Mouse (Mus musculus) liver, embryonic 12.5 days (tissue): Measurements from ENCODE around the gene Stom. TPM values are rescaled to one million over a fixed set of nuclear protein-coding genes. Genes with fewer than 3 reads are reported as not detected.
A peak's percentile ranks its signal among the peaks of the same experiment; 100 is the strongest.

Source experiments
- ATAC-seq: fragments of 200-750 bp; cut with Nextera tagmentation; 2 replicates; pipeline ENCODE4 v1.8.0; 2017; ENCODE audit warnings: moderate number of reproducible peaks, mild to moderate bottlenecking, moderate library complexity
- H3K27ac ChIP-seq: fragments of 300-500 bp; sonication (generic); 2 replicates; pipeline ENCODE4 v1.5.1; 2016; ENCODE audit warnings: mild to moderate bottlenecking
- H3K27me3 ChIP-seq: fragments of 300-500 bp; sonication (generic); replicated peaks from 2 replicates; pipeline ENCODE4 v1.6.1; 2016; ENCODE audit warnings: mild to moderate bottlenecking, moderate library complexity
- H3K36me3 ChIP-seq: fragments of 300-500 bp; sonication (generic); 2 replicates; pipeline ENCODE4 v1.6.1; 2016; ENCODE audit warnings: mild to moderate bottlenecking, moderate library complexity
- H3K4me1 ChIP-seq: fragments of 300-500 bp; sonication (generic); 2 replicates; pipeline ENCODE4 v1.6.1; 2016
- H3K4me2 ChIP-seq: fragments of 300-500 bp; sonication (generic); 2 replicates; pipeline ENCODE4 v1.6.1; 2016; ENCODE audit warnings: mild to moderate bottlenecking, moderate library complexity
- H3K4me3 ChIP-seq: fragments of 300-500 bp; sonication (generic); 2 replicates; pipeline ENCODE4 v1.5.1; 2016; ENCODE audit warnings: mild to moderate bottlenecking, moderate library complexity
- H3K9ac ChIP-seq: fragments of 300-500 bp; sonication (generic); 2 replicates; pipeline ENCODE4 v1.6.1; 2016; ENCODE audit warnings: mild to moderate bottlenecking, moderate library complexity
- H3K9me3 ChIP-seq: fragments of 300-500 bp; sonication (generic); replicated peaks from 2 replicates; pipeline ENCODE4 v1.6.1; 2016; ENCODE audit warnings: mild to moderate bottlenecking, moderate library complexity
- WGBS: fragments of 180-500 bp; shearing (Covaris S2); methylation state at CpG from one replicate; pipeline ENCODE4 v1.1.7; 2016; ENCODE audit not compliant: insufficient replicate concordance; 5-methylcytosine and 5-hydroxymethylcytosine counted together
- polyA plus RNA-seq: library from polyadenylated mRNA; unstranded; fragments of >200 nt; fragmentation: Nextera tagmentation; extraction: Ambion mirVana; gene quantifications from 2 replicates; pipeline ENCODE4 v1.2.1, GENCODE M21; 2016

Stom gene
- polyA plus RNA-seq, 1 experiment from 2014 or later: 134 TPM

GRCm38 (mm10) chr2:35337419-35337818, 643 bp upstream of the Stom start:
- H3K4me3 ChIP-seq: peak overlapping the region; percentile 90
- H3K4me2 ChIP-seq: peak overlapping the region; percentile 81
- H3K9ac ChIP-seq: peak overlapping the region; percentile 70
- 63% methylated on average over 10 of the region's 10 CpGs for WGBS
- peak overlapping the region; percentile 100 for H3K27ac ChIP-seq
- no peak for ATAC-seq
- peaks cover 42% of the 10 kb centered on the region for H3K4me1 ChIP-seq
- H3K36me3 ChIP-seq: peaks cover 19% of the 10 kb centered on the region
- H3K27me3 ChIP-seq: no peaks in the 10 kb centered on the region; the same call in 1 of the 2 replicates
- H3K9me3 ChIP-seq: no peaks in the 10 kb centered on the region

- Histone ChIP-seq H3K4me3 (peak overlapping the region; percentile 90), H3K4me1 (peaks cover 60% of the 10 kb centered on the region), H3K27ac (peak overlapping the region; percentile 100), H3K9ac (peak overlapping the region; percentile 97), H3K36me3 (peaks cover 31% of the 10 kb centered on the region), H3K27me3 (no peaks in the 10 kb centered on the region), H3K4me2 (peak overlapping the region; percentile 81), H3K9me3 (no peaks in the 10 kb centered on the region)
- WGBS: 16% methylated on average over 7 of the region's 7 CpGs
- no peak for ATAC-seq
Measured at GRCm38 (mm10) chr2:35335620-35336019, 1.2 kb downstream of the Stom start.

GRCm38 (mm10) chr2:35333670-35334069, 3.1 kb downstream of the Stom start:
- Histone ChIP-seq H3K36me3 (peaks cover 48% of the 10 kb centered on the region), H3K27me3 (no peaks in the 10 kb centered on the region), H3K4me2 (peak overlapping the region; percentile 81), H3K9ac (peak overlapping the region; percentile 97), H3K9me3 (no peaks in the 10 kb centered on the region), H3K4me1 (peaks cover 77% of the 10 kb centered on the region), H3K27ac (peak overlapping the region; percentile 100), H3K4me3 (peak overlapping the region; percentile 90)
- no peak for ATAC-seq

- Histone ChIP-seq H3K9ac (no peak overlapping the region), H3K36me3 (peaks cover 61% of the 10 kb centered on the region), H3K4me3 (no peak overlapping the region), H3K4me2 (peak overlapping the region; percentile 81), H3K27me3 (no peaks in the 10 kb centered on the region), H3K27ac (peak overlapping the region; percentile 71), H3K9me3 (no peaks in the 10 kb centered on the region), H3K4me1 (peaks cover 88% of the 10 kb centered on the region)
- ATAC-seq: no peak
- 71% methylated on average over 2 of the region's 2 CpGs for WGBS
Measured at GRCm38 (mm10) chr2:35331205-35331604, 5.6 kb downstream of the Stom start.

GRCm38 (mm10) chr2:35329061-35329460, 7.7 kb downstream of the Stom start:
- peak overlapping the region; percentile 74 for H3K9ac ChIP-seq
- H3K36me3 ChIP-seq: peaks cover 75% of the 10 kb centered on the region
- no peak for ATAC-seq
- H3K4me1 ChIP-seq: peaks cover 99% of the 10 kb centered on the region
- 43% methylated on average over 2 of the region's 2 CpGs for WGBS
- H3K27me3 ChIP-seq: no peaks in the 10 kb centered on the region
- no peaks in the 10 kb centered on the region for H3K9me3 ChIP-seq
- no peak overlapping the region for H3K4me3 ChIP-seq
- peak overlapping the region; percentile 73 for H3K4me2 ChIP-seq
- H3K27ac ChIP-seq: peak overlapping the region; percentile 98

- Histone ChIP-seq H3K4me3 (peak overlapping the region; percentile 41), H3K4me2 (peak overlapping the region; percentile 73), H3K27me3 (no peaks in the 10 kb centered on the region), H3K4me1 (peaks cover 99% of the 10 kb centered on the region), H3K9me3 (no peaks in the 10 kb centered on the region), H3K36me3 (peaks cover 81% of the 10 kb centered on the region), H3K27ac (peak overlapping the region; percentile 98), H3K9ac (peak overlapping the region; percentile 74)
- no peak for ATAC-seq
- 34% methylated on average over 11 of the region's 11 CpGs for WGBS
Measured at GRCm38 (mm10) chr2:35328064-35328792, 8.5 kb downstream of the Stom start.

GRCm38 (mm10) chr2:35327583-35327982, 9.2 kb downstream of the Stom start:
- no peaks in the 10 kb centered on the region for H3K9me3 ChIP-seq
- H3K27ac ChIP-seq: peak overlapping the region; percentile 98
- ATAC-seq: peak; percentile 82
- H3K4me2 ChIP-seq: peak overlapping the region; percentile 73
- H3K4me3 ChIP-seq: peak overlapping the region; percentile 41
- H3K4me1 ChIP-seq: peaks cover 99% of the 10 kb centered on the region
- whole genome bisulfite sequencing: 18% methylated on average over 10 of the region's 10 CpGs
- H3K9ac ChIP-seq: peak overlapping the region; percentile 74
- peaks cover 81% of the 10 kb centered on the region for H3K36me3 ChIP-seq
- no peaks in the 10 kb centered on the region for H3K27me3 ChIP-seq

- peaks cover 99% of the 10 kb centered on the region for H3K4me1 ChIP-seq
- H3K4me2 ChIP-seq: peak overlapping the region; percentile 73
- no peaks in the 10 kb centered on the region for H3K9me3 ChIP-seq
- H3K36me3 ChIP-seq: peaks cover 81% of the 10 kb centered on the region
- no peaks in the 10 kb centered on the region for H3K27me3 ChIP-seq
- ATAC-seq: no peak
- H3K27ac ChIP-seq: peak overlapping the region; percentile 81
- peak overlapping the region; percentile 31 for H3K4me3 ChIP-seq
- WGBS: 66% methylated on average over 1 of the region's 1 CpGs
- H3K9ac ChIP-seq: peak overlapping the region; percentile 57; the same call in 1 of the 2 replicates
Measured at GRCm38 (mm10) chr2:35326931-35327330, 9.8 kb downstream of the Stom start.

GRCm38 (mm10) chr2:35325930-35326329, 10.8 kb downstream of the Stom start:
- H3K27me3 ChIP-seq: no peaks in the 10 kb centered on the region
- H3K4me2 ChIP-seq: peak overlapping the region; percentile 73
- peak overlapping the region; percentile 57 for H3K9ac ChIP-seq
- peaks cover 98% of the 10 kb centered on the region for H3K4me1 ChIP-seq
- 54% methylated on average over 10 of the region's 10 CpGs for WGBS
- H3K4me3 ChIP-seq: peak overlapping the region; percentile 31
- H3K36me3 ChIP-seq: peaks cover 86% of the 10 kb centered on the region
- peak overlapping the region; percentile 81 for H3K27ac ChIP-seq
- no peaks in the 10 kb centered on the region for H3K9me3 ChIP-seq
- peak; percentile 76 for ATAC-seq

- WGBS: 77% methylated on average over 10 of the region's 10 CpGs
- Histone ChIP-seq H3K27me3 (no peaks in the 10 kb centered on the region), H3K9me3 (no peaks in the 10 kb centered on the region), H3K4me1 (peaks cover 99% of the 10 kb centered on the region), H3K36me3 (peaks cover 95% of the 10 kb centered on the region), H3K4me3 (no peak overlapping the region), H3K27ac (peak overlapping the region; percentile 50), H3K4me2 (peak overlapping the region; percentile 9; the same call in 1 of the 2 replicates), H3K9ac (no peak overlapping the region)
- no peak for ATAC-seq
Measured at GRCm38 (mm10) chr2:35322404-35323164, 14.2 kb downstream of the Stom start.

- Histone ChIP-seq H3K9ac (no peak overlapping the region), H3K27me3 (no peaks in the 10 kb centered on the region), H3K27ac (no peak overlapping the region), H3K36me3 (peaks cover 100% of the 10 kb centered on the region), H3K9me3 (no peaks in the 10 kb centered on the region), H3K4me2 (no peak overlapping the region), H3K4me3 (no peak overlapping the region), H3K4me1 (peaks cover 92% of the 10 kb centered on the region)
- ATAC-seq: no peak
- 94% methylated on average over 15 of the region's 15 CpGs for WGBS
Measured at GRCm38 (mm10) chr2:35320399-35320798, 16.4 kb downstream of the Stom start.

GRCm38 (mm10) chr2:35318405-35318804, 18.4 kb downstream of the Stom start:
- Histone ChIP-seq H3K27me3 (no peaks in the 10 kb centered on the region), H3K27ac (peak overlapping the region; percentile 88), H3K9me3 (no peaks in the 10 kb centered on the region), H3K4me3 (peak overlapping the region; percentile 3; the same call in 1 of the 2 replicates), H3K36me3 (peaks cover 100% of the 10 kb centered on the region), H3K4me2 (peak overlapping the region; percentile 59), H3K9ac (peak overlapping the region; percentile 43), H3K4me1 (peaks cover 80% of the 10 kb centered on the region)
- peak; percentile 79 for ATAC-seq
- WGBS: 20% methylated on average over 12 of the region's 12 CpGs
